Mouse (Mus musculus) hindbrain, postnatal 0 days (tissue): ENCODE measurements around the gene Sf3a2. TPM values are rescaled to one million over a fixed set of nuclear protein-coding genes. Genes with fewer than 3 reads are reported as not detected.

Source experiments
- ATAC-seq: fragments of 200-750 bp; cut with Nextera tagmentation; 2 replicates; pipeline ENCODE4 v1.8.0; 2017; ENCODE audit warnings: mild to moderate bottlenecking, moderate TSS enrichment, moderate library complexity
- DNase-seq: peaks from one replicate; pipeline ENCODE4 v3.0.0-alpha.2; 2015; ENCODE audit warnings: low spot score
- H3K27ac ChIP-seq: fragments of 300-500 bp; sonication (generic); 2 replicates; pipeline ENCODE4 v1.5.1; 2014; ENCODE audit warnings: mild to moderate bottlenecking
- H3K27me3 ChIP-seq: fragments of 300-500 bp; sonication (generic); 2 replicates; pipeline ENCODE4 v1.6.1; 2014; ENCODE audit warnings: low read length, mixed read lengths; ENCODE audit not compliant: insufficient read depth
- H3K36me3 ChIP-seq: fragments of 300-500 bp; sonication (generic); 2 replicates; pipeline ENCODE4 v1.6.1; 2014; ENCODE audit warnings: low read length, mixed read lengths; ENCODE audit not compliant: insufficient read depth
- H3K4me1 ChIP-seq: fragments of 300-500 bp; sonication (generic); 2 replicates; pipeline ENCODE4 v1.6.1; 2014; ENCODE audit warnings: antibody characterized with exemption, low read length, mixed read lengths; ENCODE audit not compliant: insufficient read depth
- H3K4me2 ChIP-seq: fragments of 300-500 bp; sonication (generic); 2 replicates; pipeline ENCODE4 v1.6.1; 2014; ENCODE audit warnings: low read depth, mild to moderate bottlenecking, low read length, moderate library complexity, mixed read lengths
- H3K4me3 ChIP-seq: fragments of 300-500 bp; sonication (generic); 2 replicates; pipeline ENCODE4 v1.5.1; 2014; ENCODE audit warnings: low read length
- H3K9ac ChIP-seq: fragments of 300-500 bp; sonication (generic); replicated peaks from 2 replicates; pipeline ENCODE4 v1.6.1; 2014; ENCODE audit warnings: mild to moderate bottlenecking, low read length, moderate library complexity, mixed read lengths
- H3K9me3 ChIP-seq: fragments of 300-500 bp; sonication (generic); 2 replicates; pipeline ENCODE4 v1.6.1; 2016; ENCODE audit warnings: low read length, mixed read lengths
- CTCF ChIP-seq: IDR thresholded peaks from 2 replicates; pipeline ENCODE4 v1.5.1; 2016; ENCODE audit warnings: antibody characterized with exemption, control low read depth, low read depth
- WGBS: fragments of 180-500 bp; shearing (Covaris S2); extraction: QIAGEN DNeasy Blood & Tissue Kit; methylation state at CpG from one replicate; pipeline ENCODE4 v1.1.7; 2014; 5-methylcytosine and 5-hydroxymethylcytosine counted together
- polyA plus RNA-seq: library from polyadenylated mRNA; unstranded; fragments of >200 nt; fragmentation: Nextera tagmentation; extraction: Ambion mirVana; gene quantifications from 2 replicates; pipeline ENCODE4 v1.2.1, GENCODE M21; 2015
- total RNA-seq: library from RNA; depleted of rRNA; stranded (reverse); fragments of >200 nt; gene quantifications from 2 replicates; pipeline ENCODE4 v1.2.3, GENCODE M21; 2014

The Sf3a2 gene
- total and polyA plus RNA-seq, 2 experiments from 2014 or later: 14.2 to 53.2 TPM

- WGBS: 87% methylated on average over 4 of the region's 4 CpGs
- H3K9me3 ChIP-seq: no peaks in the 10 kb centered on the region
- no peaks in the 10 kb centered on the region for H3K27me3 ChIP-seq
- DNase-seq (no peak), ATAC-seq (no peak)
- H3K36me3 ChIP-seq: peaks cover 9% of the 10 kb centered on the region; the same call in 1 of the 2 replicates
- H3K9ac ChIP-seq: no peak overlapping the region
- no peak for TF ChIP-seq CTCF
- no peak overlapping the region for H3K27ac ChIP-seq
- H3K4me3 ChIP-seq: no peak overlapping the region
- H3K4me1 ChIP-seq: peaks cover 28% of the 10 kb centered on the region
- no peak overlapping the region for H3K4me2 ChIP-seq
Measured at GRCm38 (mm10) chr10:80760596-80761524, 37.1 kb upstream of the Sf3a2 start.

GRCm38 (mm10) chr10:80761821-80762220 lies 36.2 kb upstream of the Sf3a2 start:
- Histone ChIP-seq H3K27me3 (no peaks in the 10 kb centered on the region), H3K4me2 (no peak overlapping the region), H3K27ac (no peak overlapping the region), H3K9ac (no peak overlapping the region), H3K9me3 (no peaks in the 10 kb centered on the region), H3K36me3 (peaks cover 19% of the 10 kb centered on the region; the same call in 1 of the 2 replicates), H3K4me3 (no peak overlapping the region), H3K4me1 (peaks cover 20% of the 10 kb centered on the region)
- DNase-seq (no peak), ATAC-seq (no peak)
- TF ChIP-seq CTCF: no peak
- 46% methylated on average over 3 of the region's 3 CpGs for WGBS

- H3K27ac ChIP-seq: no peak overlapping the region
- no peaks in the 10 kb centered on the region for H3K9me3 ChIP-seq
- H3K36me3 ChIP-seq: peaks cover 30% of the 10 kb centered on the region
- no peak overlapping the region for H3K9ac ChIP-seq
- TF ChIP-seq CTCF: no peak
- H3K4me1 ChIP-seq: peaks cover 5% of the 10 kb centered on the region; the same call in 1 of the 2 replicates
- WGBS: 91% methylated on average over 2 of the region's 2 CpGs
- H3K4me2 ChIP-seq: no peak overlapping the region
- H3K27me3 ChIP-seq: no peaks in the 10 kb centered on the region
- DNase-seq: no peak
- no peak overlapping the region for H3K4me3 ChIP-seq
- no peak for ATAC-seq
Measured at GRCm38 (mm10) chr10:80763502-80763901, 34.5 kb upstream of the Sf3a2 start.

- Histone ChIP-seq H3K9ac (no peak overlapping the region), H3K9me3 (no peaks in the 10 kb centered on the region), H3K27ac (no peak overlapping the region), H3K4me3 (no peak overlapping the region), H3K27me3 (no peaks in the 10 kb centered on the region), H3K4me1 (no peaks in the 10 kb centered on the region), H3K36me3 (peaks cover 46% of the 10 kb centered on the region), H3K4me2 (no peak overlapping the region)
- TF ChIP-seq CTCF: no peak
- ATAC-seq (no peak), DNase-seq (no peak)
- 92% methylated on average over 2 of the region's 2 CpGs for WGBS
Measured at GRCm38 (mm10) chr10:80765746-80766145, 32.3 kb upstream of the Sf3a2 start.

GRCm38 (mm10) chr10:80766161-80766815 lies 31.7 kb upstream of the Sf3a2 start:
- H3K4me2 ChIP-seq: no peak overlapping the region
- no peak for DNase-seq
- H3K27me3 ChIP-seq: no peaks in the 10 kb centered on the region
- no peaks in the 10 kb centered on the region for H3K4me1 ChIP-seq
- H3K4me3 ChIP-seq: no peak overlapping the region
- peaks cover 52% of the 10 kb centered on the region for H3K36me3 ChIP-seq
- no peak for TF ChIP-seq CTCF
- H3K9ac ChIP-seq: no peak overlapping the region
- WGBS: 82% methylated on average over 10 of the region's 10 CpGs
- H3K27ac ChIP-seq: no peak overlapping the region
- H3K9me3 ChIP-seq: no peaks in the 10 kb centered on the region
- ATAC-seq: no peak

GRCm38 (mm10) chr10:80768365-80768764 lies 29.6 kb upstream of the Sf3a2 start:
- TF ChIP-seq CTCF: no peak
- DNase-seq: no peak

More at GRCm38 (mm10) chr10:80768365-80768764, 29.6 kb upstream of the Sf3a2 start:
- H3K4me3 ChIP-seq: no peak overlapping the region
- WGBS: 84% methylated on average over 6 of the region's 6 CpGs
- no peaks in the 10 kb centered on the region for H3K4me1 ChIP-seq
- H3K9me3 ChIP-seq: no peaks in the 10 kb centered on the region
- no peak overlapping the region for H3K27ac ChIP-seq
- H3K27me3 ChIP-seq: no peaks in the 10 kb centered on the region
- H3K9ac ChIP-seq: no peak overlapping the region
- peaks cover 71% of the 10 kb centered on the region for H3K36me3 ChIP-seq
- ATAC-seq: no peak
- H3K4me2 ChIP-seq: no peak overlapping the region
